Mouse (Mus musculus): ENCODE measurements around the gene Pld6.
A peak's percentile ranks its signal among the peaks of the same experiment; 100 is the strongest.

Gene Pld6

DNA sequence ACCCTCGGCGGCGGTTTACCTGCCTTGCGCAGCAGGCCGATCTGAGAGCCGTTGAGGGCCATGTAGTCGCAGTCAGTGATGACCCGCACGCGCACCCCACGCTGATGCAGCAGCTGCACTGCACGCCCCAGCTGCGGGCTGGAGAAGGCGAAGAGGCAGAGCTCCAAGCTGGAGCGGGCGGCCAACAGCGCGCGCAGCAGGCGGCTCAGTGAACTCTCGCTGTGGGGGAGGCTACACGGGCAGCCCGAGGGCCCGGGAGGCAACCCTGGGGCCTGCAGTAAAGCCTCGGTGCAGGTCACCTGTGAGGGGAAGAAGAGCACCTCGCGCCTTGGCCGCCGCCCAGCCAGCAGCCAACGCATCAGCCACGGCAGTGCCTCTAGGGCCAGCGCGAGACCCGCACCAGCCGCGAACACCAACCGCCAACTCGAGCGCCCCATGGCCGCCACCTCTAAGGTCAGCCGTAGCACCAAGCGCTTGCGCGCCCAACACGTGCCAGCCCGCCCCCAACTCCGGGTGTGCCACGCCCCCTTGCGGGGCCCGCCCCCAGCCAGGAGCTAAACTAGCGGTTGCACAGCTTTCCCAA is at the start of gene Pld6:
TSS of gene Pld6 (minus strand) at position 447 of the 583 bp plus-strand sequence.
- DNase-seq = peak in 1 of 2 experiments; percentile 34

DNA sequence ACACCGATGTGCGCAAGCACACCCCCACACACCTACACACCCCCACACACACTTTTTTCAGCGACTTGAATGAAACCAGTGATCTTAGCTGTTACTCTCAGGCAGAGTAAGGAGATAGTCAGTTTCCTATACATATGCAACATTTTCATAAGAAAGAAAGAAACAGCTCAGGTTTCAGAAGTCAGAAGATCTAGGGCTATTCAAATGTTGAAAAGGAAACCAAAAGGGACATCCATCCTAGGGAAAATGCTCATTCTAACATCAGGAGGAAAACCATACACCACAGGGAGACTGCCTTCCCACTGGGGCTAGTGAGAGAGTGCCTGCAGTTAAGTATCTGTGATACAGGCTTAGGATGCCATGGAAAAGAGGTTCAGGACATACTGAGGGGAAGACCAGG is 34.2 kb upstream of the Pld6 start:
- no peak for DNase-seq

DNA sequence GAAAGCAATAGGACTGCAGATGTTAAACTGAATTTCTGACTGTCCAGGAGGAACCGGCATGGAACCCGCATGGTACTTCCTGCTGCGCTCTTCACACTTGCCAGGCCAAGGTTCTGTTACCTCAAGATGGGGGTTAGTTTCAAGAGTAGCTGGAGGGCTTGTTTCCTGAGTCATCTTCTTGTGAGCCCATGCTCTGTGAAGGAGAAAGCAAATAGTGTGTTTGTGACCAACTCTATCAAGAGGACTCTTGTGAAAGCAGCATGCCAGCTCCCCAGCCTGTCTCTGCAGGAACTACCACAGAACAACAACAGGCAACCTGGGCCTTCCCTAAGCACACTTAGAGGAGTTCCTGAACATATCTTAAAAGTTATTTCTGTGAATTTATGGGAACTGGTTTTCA is 30.5 kb upstream of the Pld6 start:
- no peak for DNase-seq

DNA sequence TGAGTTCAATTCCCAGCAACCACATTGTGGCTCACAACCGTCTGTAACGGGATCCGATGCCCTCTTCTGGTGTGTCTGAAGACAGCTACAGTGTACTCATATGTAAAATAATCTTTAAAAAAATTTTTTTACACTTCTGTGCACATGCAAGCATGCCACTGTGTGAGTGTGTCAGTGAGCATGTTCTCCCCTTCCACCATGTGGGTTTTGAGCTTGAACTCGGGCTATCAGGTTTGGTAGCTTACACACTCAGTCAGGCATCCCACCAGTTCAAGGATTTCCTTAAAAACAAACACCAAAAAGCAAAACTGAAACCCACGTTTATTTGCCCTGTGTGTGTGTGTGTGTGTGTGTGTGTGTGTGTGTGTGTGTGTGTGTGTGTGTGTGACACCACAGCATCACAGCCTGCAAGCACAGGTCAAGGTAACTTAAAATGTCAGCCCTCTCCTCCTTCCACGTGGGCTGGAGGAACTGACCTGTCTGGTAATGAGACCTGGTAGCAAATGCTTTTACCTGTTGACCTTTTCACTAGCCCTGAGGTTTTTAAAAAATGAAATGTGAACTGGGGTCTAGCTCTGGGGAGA is 28.1 kb upstream of the Pld6 start:
- DNase-seq = no peak

DNA sequence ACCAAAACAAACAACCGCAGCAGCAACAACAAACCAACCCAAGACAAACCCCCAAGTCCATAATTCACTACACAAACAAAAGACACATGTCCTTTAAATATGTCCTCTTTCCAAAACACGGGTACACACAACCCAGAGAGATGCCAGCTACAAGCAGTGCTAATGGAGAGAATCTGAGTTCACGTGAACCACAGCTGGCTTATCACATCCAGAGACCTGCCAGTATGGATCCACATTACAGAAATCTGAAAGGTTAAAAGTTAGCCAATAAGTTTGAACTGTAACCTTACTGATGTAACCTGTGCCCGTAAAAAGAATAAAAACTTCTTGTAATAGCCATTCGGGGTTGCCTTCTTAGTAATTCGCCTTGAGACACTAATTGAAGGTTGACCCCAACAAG is 27.5 kb upstream of the Pld6 start:
- DNase-seq = no peak

DNA sequence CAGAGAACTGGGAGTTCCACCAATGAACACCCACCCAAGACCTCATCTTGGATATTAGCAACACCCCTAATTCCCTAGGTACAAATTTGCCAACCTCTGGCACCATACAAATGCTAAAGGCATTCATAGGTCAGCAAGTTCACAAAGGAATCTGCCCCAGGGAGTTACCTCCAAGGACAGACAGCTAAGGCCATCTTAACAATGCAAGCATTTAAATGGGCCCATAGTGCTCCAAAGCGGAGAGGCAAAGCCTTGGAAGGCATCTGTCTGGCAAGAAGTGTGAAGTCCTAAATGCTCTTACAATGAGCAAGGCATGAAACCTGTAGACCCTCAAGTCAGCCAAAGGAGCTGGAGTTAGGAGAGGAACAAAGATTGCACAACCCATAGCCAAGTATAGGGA is 26.9 kb upstream of the Pld6 start:
- no peak for DNase-seq

DNA sequence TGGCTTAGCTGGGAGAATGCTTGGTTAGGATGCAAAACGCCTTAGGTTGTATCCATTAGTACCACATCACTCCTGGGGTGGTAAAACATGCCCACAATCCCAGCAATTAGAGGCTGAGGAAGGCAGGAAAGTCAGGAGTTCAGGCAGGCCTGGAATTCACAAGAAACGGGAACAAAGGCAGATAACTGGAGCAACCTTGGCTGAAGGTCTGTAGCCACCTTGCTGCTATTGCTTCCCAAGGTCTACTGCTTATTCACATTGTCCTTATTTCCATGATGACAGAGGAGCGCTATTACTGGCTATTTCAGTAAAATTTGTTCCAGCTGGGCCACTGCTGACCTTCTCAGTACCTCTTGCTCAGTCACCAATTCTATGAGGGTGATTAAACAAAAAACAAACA is 25.8 kb upstream of the Pld6 start:
- no peak for DNase-seq

DNA sequence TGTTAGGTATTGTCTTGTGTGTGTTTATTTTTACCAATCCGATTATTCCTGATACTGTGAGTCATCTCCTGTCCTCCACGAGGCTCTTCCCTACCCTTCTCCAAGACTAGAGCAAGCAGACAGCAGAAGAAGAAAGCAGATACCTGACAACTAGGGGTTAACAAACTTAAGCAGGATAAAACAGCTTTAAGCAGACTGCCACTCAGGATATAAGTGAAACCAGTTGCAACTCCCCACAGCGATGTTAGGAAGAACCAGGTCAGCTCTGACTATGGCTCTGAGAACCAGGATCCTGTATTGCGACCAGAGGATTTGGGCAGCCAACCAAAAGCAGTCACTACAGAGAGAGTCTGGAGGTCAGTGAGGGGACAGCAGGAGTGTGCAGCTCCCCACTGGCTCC is 23.8 kb upstream of the Pld6 start:
- no peak for DNase-seq

DNA sequence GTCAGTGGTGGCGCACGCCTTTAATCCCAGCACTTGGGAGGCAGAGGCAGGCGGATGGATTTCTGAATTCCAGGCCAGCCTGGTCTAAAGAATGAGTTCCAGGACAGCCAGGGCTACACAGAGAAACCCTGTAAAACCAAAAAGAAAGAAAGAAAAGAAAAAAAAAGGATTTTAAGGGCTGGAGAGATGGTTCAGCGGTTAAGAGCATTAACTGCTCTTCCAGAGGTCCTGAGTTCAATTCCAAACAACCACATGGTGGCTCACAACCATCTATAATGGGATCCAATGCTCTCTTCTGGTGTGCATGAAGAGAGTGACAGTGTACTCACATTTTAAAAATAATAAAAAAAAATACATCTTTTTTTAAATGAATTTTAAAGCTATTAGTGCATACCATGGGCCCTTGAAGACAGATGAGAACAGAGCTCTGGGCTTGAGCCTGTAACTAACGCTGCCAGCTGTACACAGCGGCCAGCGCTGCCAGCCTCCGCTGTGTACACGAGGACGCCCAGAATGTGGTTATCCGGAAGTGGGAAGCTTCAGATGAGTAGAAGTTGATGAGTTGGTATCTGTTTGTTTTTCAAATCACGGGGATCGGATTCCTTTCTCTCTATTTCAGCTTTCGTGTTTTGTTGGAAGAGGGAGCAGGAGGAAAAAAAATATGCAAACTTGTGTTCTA is 23.2 kb upstream of the Pld6 start:
- no peak for DNase-seq

DNA sequence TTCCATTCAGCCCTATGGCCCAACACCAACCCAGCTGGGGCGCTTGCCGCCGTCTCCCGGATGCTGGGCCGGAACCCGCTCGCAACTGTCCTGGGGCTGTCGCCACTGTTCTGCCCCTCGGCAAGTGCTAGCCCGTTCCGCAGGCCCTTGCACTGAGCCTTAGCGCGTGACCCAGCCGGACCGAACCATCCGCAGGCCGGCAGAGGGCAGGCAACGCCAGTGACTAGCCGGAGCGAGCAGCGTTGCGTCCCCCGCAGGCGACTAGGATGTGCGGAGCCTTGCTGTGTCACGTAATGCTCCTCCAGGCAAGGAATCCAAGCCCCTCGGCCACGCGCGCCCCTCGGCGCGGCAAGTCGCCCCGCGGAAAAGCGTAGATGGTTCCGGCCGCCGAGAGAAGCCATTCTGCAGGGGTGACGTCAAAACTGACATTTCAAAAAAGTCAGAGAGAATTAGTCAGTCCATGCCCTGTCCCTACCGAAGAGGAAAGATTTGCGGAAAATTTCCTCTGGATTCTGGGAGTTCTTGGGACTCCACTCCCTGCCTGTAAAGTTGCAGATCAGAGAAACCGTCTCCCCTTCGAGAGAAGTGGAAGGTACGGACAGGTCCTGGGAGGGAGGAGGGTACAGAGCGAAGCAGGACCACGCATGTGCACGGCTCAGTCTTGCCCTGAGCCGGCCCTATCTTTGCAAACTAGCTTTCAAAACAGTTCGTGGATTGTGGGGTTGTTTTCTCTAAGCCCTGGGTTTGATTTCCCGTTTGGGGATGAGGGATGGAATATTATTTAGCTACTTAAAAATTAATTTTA is 22.4 kb upstream of the Pld6 start, which contains the start of gene Flcn:
TSS of gene Flcn (minus strand) at position 347 of the 805 bp plus-strand sequence.
- peak; percentile 88 to 90 for DNase-seq

DNA sequence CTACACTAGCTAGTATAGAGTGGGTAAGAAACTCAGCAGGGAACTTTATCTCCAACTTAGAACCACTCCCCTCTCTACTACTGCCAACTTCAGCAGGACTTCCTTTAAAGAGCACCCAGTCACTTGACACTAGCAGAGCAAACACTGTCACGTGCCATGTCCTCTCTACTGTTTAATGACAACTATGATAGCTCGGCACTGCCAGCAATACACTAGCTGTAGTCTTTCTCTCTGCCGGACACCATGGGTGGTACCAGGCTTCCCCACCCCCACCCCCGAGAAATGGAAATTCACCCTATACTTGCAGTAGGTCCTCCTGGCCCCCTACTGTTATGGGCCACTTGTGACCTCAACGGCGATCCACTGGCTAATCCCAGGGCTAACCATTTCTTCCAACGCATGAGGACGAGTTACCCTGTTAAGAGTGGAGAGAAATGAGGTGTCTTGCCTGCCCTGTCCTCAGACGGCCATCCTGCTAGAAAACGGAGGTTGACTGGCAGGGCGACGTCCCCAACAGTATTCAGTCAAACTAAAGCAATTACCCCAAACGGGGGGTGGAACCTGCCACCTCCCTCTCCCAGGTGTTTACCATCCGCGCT is 21.7 kb upstream of the Pld6 start:
- peak in 1 of 2 experiments; percentile 30 for DNase-seq

DNA sequence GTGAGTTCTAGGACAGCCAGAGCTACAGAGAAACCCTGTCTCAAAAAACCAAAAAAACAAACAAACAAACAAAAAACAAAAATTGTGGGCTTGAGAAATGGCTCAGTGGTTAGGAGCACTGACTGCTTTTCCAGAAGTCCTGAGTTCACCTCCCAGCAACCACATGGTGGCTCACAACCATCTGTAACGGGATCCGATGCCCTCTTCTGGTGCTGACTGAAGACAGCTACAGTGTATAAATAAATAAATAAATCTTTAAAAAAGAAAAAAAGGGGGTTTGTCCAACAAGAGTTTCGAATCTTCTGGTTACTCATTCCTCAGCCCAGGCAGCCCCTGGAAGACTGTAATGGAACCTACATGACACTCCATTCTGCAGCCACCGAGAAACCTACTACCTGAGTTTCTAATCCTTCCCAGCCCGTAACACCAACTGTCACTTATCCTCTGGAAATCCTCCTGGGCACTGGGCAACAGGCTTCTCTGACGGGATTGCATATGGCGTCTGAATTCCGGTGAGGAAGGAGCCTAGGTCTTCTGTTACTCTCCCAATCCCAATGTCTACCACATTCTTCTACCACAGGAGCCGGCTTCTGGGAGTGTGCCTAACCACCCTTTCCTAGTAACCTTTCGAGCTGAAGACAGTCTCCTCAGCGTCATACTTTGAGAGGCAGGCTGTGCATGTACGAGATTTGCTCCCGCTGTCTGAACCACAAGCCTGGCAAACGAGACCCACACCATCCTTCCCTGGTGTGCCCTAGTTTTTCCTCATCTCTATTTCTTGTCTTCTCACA is 20.9 kb upstream of the Pld6 start:
- DNase-seq = no peak

DNA sequence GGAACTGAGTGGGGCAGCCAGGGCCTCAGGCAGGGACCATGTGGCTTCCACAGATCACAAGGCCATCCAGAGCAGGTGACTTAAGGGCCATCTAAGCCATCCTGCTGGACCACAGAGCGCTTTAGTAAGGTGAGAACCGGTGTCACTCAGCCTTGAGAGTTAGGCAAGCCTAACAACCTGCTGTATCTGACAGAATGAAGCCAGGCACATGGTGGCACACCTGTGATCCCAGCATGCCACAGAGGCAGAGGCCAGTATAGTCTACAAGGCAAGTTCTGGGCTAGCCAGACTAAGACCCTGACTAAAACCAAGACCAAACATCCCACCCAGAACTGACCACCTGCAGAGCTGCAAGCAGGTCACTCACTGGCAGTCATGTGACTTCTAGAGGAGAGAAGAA is 18.2 kb upstream of the Pld6 start:
- DNase-seq = peak; percentile 33 to 34

DNA sequence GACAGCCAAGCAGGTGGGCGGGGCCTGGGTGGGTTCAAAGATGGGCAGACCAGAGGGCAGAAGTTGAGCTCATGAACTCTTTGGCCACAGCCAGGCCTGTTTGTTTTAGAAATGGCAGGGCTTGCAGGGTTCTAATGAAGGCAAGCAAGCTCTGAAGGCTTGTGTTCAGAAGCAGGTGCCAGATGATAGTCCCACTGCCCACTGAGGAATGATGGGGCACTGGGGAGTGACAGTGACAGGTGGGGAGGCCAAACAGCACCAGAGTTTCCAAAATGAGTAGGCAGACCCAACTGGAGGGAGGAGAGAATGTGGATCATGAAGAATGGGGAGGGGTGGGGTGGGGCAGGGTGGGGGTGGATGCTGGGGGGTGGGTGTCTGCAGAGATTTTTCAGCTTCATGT is 17.8 kb upstream of the Pld6 start:
- DNase-seq = no peak

DNA sequence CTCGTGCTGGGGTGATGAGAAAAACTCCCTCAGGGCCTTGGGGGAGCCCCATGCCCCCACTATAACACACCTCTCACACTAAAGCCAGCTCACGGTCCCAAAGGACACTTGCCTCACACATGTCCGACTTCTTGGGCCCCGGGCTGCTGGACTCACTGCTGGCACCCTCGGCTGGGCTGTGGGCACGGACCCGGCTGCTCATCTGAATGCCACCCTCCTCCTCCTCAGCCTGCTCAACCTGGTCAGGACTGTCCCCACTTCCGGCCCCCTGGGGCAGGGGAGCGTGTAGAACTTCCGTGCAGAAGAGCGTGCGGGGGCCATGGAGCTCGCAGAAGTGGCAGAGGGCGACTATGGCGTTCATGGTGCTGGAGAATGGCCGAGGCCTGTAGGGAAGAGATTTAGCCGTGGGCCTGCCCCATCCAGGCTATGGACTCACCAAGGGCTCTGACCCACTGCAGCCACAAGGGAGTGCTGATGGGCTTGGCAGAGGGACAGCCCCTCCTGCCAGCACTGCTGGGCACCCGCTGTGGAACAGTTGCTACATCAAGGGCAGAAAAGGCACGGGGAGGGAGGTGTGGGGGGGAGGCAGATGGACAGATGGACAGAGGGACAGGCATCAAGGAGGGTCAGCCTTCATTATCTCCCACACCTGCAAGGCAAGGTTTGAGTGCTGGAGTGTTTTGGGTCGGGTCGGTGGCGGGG is 17.1 kb upstream of the Pld6 start:
- DNase-seq = peak; percentile 70 to 79

DNA sequence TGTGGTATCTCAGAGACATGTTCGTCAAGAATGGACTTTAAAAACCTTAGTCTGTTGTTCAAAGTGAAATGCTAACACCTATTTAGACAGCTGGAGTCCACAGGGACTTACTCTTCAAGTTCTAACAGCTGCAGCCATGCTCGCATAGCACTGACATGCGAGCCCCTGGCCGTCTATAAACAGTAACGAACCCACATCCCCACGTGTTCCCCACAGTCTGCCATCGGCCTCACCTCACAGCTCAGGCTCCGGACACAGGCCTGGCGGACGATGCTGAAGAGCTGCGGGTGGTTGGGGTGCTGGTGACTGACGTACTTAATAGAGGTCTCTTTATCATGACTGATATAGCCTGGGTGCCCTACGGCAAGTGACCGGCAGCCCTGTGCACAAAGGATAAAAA is 16.1 kb upstream of the Pld6 start:
- DNase-seq = no peak

DNA sequence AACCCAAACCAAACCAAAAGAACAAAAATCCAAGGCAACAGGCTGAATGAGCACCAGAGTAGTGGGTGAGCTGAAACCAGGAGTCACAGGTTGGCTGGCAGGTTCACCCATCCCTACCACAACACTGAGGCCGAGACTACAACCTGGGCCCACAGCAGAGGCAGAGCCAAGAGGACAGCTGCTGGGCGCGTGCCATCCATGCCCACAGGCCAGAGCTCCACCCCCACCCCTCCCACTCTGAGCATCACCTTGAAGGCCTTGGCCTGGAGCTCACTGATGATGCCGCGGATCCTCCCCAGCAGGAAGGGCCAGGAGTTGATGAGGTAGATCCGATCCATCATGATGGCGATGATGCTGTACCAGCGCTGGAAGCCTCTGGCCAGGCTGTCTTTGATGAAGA is 14.4 kb upstream of the Pld6 start:
- no peak for DNase-seq

DNA sequence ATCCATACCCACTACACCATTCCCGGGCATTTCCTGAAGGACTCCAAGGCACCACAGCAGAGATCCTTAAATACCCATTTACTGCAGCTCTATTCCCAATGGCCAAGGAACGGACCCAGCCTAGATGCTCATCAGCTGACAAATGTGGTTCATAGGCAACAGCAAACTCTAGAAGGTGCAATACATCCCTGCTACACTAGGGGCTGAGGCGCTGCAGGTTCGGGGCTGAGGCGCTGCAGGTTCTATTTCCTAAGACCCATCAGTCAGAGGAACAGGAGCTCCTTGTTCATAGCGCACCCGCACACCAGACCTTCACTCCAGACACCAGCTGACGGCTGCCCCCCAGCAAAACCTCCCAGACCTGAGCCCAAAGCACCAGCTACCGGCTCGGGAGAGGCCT is 13.0 kb upstream of the Pld6 start:
- no peak for DNase-seq

DNA sequence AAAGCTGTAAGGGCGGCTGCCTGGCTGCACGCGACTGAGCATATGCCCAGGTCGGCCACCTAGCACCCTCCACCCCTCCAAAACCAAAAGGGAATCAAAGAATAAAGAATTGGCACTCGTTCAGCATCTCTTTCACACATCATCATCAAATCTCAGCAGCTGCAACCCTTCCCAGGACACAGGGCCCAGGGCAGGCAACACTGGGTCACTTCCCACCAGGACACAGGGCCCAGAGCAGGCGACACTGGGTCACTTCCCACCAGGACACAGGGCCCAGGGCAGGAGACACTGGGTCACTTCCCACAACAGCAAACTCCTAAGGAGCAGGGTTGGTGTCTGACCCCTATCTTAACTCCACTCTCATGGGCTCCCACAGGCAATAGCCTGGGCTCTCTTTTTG is 5.9 kb upstream of the Pld6 start:
- no peak for DNase-seq

DNA sequence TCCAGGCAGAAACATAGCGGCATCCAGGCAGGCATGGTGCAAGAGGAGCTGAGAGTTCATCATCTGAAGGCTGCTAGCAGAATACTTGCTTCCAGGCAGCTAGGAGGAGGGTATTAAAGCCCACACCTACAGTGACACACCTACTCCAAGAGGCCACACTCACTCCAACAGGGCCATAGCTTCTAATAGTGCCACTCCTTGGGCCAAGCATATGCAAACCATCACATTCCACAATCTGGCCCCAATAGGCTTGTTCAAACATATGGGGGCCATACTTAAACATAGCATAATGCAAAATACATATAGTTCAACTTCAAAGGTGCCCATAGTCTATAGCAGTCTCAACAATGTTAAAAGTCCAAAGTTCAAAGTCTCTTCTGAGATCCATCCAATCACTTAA is 1.9 kb upstream of the Pld6 start:
- DNase-seq = no peak

DNA sequence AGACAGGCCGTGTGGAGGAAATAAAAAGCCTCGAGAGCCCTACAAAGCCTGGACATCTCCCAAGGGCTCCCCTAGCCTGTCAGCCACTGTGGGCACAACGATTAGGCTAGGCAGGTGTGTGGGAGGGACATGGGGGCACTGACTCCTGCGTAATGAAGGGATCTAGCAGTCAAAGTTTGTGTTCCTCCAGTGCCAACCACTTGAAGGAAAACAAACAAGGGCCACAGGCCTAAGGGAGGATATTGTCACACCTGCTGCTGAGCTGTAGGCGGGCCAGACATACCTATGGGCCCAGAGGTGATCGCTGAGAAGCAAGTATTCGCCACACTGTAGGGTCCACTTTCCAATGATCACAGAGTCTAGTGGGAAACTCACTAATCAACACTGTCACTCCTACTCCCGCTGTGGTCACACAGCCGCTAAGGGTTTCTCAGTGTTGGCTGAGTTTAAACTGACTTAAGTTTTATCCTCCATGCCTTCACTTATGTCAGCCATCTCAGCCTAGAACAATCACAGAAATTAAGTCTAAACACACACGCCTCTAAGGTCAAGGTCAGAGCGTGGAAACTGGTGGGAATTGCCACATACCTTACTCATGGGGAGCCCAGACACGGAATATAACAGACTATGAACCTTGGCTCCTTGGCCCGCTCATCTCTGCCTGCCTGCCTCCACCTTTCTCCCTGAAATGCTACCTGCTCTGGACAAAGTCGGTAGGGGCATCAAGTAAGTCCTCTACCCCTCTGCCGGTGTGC is 824 bp downstream of the Pld6 start:
- DNase-seq = no peak
